Mouse (Mus musculus): Measurements from ENCODE around the gene Ifna5. TPM values are rescaled to one million over a fixed set of nuclear protein-coding genes. Genes with fewer than 3 reads are reported as not detected.
"Not testable (repeated sequence)": the region's sequence is repeated elsewhere in the genome, so short reads cannot be mapped to it uniquely, and the experiment has no call there.

Ifna5 gene
- polyA plus RNA-seq (2015; fragmentation: Nextera tagmentation; extraction: Ambion mirVana): not detected in 2 replicates

DNA sequence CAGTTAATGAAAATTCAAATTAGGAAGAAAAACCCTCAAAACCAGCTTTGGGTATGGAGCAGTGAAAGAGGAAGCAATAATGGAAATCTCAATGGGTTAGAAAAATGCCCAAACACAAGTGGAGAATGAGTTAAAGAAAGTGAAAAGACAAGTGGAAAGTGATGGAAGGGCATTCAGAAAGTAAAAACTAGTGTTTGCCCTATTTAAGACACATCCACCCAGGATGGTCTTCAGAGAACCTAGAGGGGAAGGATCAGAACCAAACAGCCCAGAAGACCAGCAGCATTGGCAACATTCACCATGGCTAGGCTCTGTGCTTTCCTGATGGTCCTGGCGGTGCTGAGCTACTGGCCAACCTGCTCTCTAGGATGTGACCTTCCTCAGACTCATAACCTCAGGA is at the start of gene Ifna5:
Ifna5 (plus strand) TSS at position 301 of the 400 bp plus-strand sequence.
- DNase-seq (ENCODE audit: low spot score): not testable (repeated sequence)

DNA sequence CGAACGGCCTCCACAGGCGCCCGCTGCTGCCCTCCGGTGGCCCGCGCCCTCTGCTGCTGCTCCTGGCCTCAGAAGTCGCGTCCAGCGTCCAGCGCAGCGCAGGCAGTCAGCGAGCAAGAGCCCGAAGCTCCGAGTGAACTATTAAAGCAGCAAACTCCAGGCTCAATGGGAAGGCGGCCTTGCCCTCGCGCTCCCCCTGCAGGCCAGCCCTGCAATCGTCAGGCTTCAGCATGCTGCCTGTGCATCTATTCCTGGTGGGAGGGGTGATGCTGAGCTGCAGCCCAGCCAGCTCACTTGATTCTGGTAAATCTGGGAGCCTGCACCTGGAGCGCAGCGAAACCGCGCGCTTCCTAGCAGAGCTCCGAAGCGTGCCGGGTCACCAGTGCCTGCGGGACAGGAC is 46.9 kb upstream of the Ifna5 start, which contains the start of gene Gm13277:
Gm13277 (plus strand) TSS at position 231 of the 400 bp plus-strand sequence.
- not testable (repeated sequence) for H3K4me2 ChIP-seq (ENCODE audit: low read length); H3K27me3 ChIP-seq (ENCODE audit: insufficient read depth, low read length); H3K9me3 ChIP-seq (replicated peaks; ENCODE audit: low read length); ATAC-seq (replicated peaks; ENCODE audit: low FRiP score, low read depth); H3K27ac ChIP-seq; H3K36me3 ChIP-seq (ENCODE audit: insufficient read depth, low read length); H3K4me1 ChIP-seq (replicated peaks; ENCODE audit: insufficient read depth, low read length); DNase-seq (ENCODE audit: low spot score); H3K4me3 ChIP-seq (replicated peaks; ENCODE audit: low read depth, low read length); H3K9ac ChIP-seq (ENCODE audit: low read depth, low read length)
- WGBS: 0% methylated on average over 2 of the region's 28 CpGs
- peak; percentile 58 for TF ChIP-seq CTCF (IDR thresholded peaks at IDR 0.05; ENCODE audit: low read depth)

More for the DNA sequence above, at the start of gene Ifna5:
- not testable (repeated sequence) for H3K36me3 ChIP-seq (ENCODE audit: insufficient read depth, low read length); H3K27me3 ChIP-seq (ENCODE audit: insufficient read depth, low read length); ATAC-seq (replicated peaks; ENCODE audit: low FRiP score, low read depth); H3K4me1 ChIP-seq (replicated peaks; ENCODE audit: insufficient read depth, low read length); H3K9ac ChIP-seq (ENCODE audit: low read depth, low read length); H3K9me3 ChIP-seq (replicated peaks; ENCODE audit: low read length); H3K27ac ChIP-seq; H3K4me3 ChIP-seq (replicated peaks; ENCODE audit: low read depth, low read length); H3K4me2 ChIP-seq (ENCODE audit: low read length)
- WGBS: 64% methylated on average over 1 of the region's 1 CpGs

DNA sequence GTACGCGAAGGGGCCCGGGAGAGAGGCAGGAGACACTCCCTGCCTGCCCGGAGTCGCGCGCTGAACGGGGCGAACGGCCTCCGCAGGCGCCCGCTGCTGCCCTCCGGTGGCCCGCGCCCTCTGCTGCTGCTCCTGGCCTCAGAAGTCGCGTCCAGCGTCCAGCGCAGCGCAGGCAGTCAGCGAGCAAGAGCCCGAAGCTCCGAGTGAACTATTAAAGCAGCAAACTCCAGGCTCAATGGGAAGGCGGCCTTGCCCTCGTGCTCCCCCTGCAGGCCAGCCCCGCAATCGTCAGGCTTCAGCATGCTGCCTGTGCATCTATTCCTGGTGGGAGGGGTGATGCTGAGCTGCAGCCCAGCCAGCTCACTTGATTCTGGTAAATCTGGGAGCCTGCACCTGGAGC is 44.1 kb upstream of the Ifna5 start, which contains the start of gene Gm13278:
Gm13278 (plus strand) TSS at position 301 of the 400 bp plus-strand sequence.
- ATAC-seq (replicated peaks; ENCODE audit: low FRiP score, low read depth); H3K4me2 ChIP-seq (ENCODE audit: low read length); H3K27me3 ChIP-seq (ENCODE audit: insufficient read depth, low read length); H3K9ac ChIP-seq (ENCODE audit: low read depth, low read length); H3K36me3 ChIP-seq (ENCODE audit: insufficient read depth, low read length); H3K9me3 ChIP-seq (replicated peaks; ENCODE audit: low read length); H3K27ac ChIP-seq; DNase-seq (ENCODE audit: low spot score); H3K4me1 ChIP-seq (replicated peaks; ENCODE audit: insufficient read depth, low read length); H3K4me3 ChIP-seq (replicated peaks; ENCODE audit: low read depth, low read length): not testable (repeated sequence)
- no CpG with 5 or more reads among the region's 28 CpGs for WGBS

DNA sequence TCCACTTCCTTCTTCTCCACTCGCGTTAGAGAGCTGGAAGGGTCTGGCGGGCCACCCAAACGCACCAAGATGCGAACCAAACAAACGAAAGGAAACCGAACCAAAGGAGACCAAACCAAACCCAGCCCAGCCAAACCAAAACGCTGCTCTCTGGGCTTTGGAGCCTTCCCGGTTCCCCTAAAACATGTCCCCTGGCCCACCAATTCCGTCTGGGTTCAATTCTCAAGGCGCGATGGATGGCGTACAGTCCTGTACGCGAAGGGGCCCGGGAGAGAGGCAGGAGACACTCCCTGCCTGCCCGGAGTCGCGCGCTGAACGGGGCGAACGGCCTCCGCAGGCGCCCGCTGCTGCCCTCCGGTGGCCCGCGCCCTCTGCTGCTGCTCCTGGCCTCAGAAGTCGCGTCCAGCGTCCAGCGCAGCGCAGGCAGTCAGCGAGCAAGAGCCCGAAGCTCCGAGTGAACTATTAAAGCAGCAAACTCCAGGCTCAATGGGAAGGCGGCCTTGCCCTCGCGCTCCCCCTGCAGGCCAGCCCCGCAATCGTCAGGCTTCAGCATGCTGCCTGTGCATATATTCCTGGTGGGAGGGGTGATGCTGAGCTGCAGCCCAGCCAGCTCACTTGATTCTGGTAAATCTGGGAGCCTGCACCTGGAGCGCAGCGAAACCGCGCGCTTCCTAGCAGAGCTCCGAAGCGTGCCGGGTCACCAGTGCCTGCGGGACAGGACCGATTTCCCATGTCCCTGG is 41.2 kb upstream of the Ifna5 start, which contains the start of gene Gm13275:
Gm13275 (plus strand) TSS at position 552 of the 740 bp plus-strand sequence.
- not testable (repeated sequence) for H3K4me3 ChIP-seq (replicated peaks; ENCODE audit: low read depth, low read length); H3K27ac ChIP-seq; H3K27me3 ChIP-seq (ENCODE audit: insufficient read depth, low read length); H3K9me3 ChIP-seq (replicated peaks; ENCODE audit: low read length); H3K9ac ChIP-seq (ENCODE audit: low read depth, low read length); H3K4me1 ChIP-seq (replicated peaks; ENCODE audit: insufficient read depth, low read length); H3K36me3 ChIP-seq (ENCODE audit: insufficient read depth, low read length); ATAC-seq (replicated peaks; ENCODE audit: low FRiP score, low read depth); H3K4me2 ChIP-seq (ENCODE audit: low read length); DNase-seq (ENCODE audit: low spot score)
- WGBS: 0% methylated on average over 10 of the region's 52 CpGs
- peak; percentile 40; the same call in 1 of the 2 replicates for TF ChIP-seq CTCF (IDR thresholded peaks at IDR 0.05; ENCODE audit: low read depth)

DNA sequence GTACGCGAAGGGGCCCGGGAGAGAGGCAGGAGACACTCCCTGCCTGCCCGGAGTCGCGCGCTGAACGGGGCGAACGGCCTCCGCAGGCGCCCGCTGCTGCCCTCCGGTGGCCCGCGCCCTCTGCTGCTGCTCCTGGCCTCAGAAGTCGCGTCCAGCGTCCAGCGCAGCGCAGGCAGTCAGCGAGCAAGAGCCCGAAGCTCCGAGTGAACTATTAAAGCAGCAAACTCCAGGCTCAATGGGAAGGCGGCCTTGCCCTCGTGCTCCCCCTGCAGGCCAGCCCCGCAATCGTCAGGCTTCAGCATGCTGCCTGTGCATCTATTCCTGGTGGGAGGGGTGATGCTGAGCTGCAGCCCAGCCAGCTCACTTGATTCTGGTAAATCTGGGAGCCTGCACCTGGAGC is 38.2 kb upstream of the Ifna5 start, which contains the start of gene Gm13279:
Gm13279 (plus strand) TSS at position 301 of the 400 bp plus-strand sequence.
- WGBS: no CpG with 5 or more reads among the region's 28 CpGs
- DNase-seq (ENCODE audit: low spot score); H3K27ac ChIP-seq; H3K4me1 ChIP-seq (replicated peaks; ENCODE audit: insufficient read depth, low read length); H3K36me3 ChIP-seq (ENCODE audit: insufficient read depth, low read length); H3K4me3 ChIP-seq (replicated peaks; ENCODE audit: low read depth, low read length); H3K4me2 ChIP-seq (ENCODE audit: low read length); H3K9me3 ChIP-seq (replicated peaks; ENCODE audit: low read length); H3K27me3 ChIP-seq (ENCODE audit: insufficient read depth, low read length); H3K9ac ChIP-seq (ENCODE audit: low read depth, low read length); ATAC-seq (replicated peaks; ENCODE audit: low FRiP score, low read depth): not testable (repeated sequence)

DNA sequence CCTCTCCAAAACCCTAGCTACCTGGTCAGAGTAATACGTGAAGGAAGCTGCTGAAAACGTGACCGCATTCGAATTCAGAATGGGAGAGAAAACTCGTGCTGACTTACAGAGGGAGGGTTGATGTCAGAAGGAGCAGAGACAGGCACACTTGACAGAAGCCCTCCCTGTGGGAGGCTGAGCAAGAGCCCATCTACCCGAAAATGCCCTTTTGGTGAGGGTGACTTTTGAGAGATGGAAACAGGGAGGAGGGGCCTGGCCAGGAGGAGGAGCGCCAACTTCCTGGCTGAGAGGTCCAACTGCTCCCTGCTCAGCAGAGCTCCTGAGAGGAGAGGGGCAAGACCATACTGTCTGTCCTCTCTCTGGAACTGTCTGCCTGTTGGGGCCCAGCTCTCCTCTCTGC is 36.0 kb upstream of the Ifna5 start, which contains the start of gene Gm13285:
Gm13285 (plus strand) TSS at position 301 of the 400 bp plus-strand sequence.
- H3K4me3 ChIP-seq (replicated peaks; ENCODE audit: low read depth, low read length); H3K27ac ChIP-seq; H3K4me1 ChIP-seq (replicated peaks; ENCODE audit: insufficient read depth, low read length); H3K9me3 ChIP-seq (replicated peaks; ENCODE audit: low read length); ATAC-seq (replicated peaks; ENCODE audit: low FRiP score, low read depth); H3K4me2 ChIP-seq (ENCODE audit: low read length); DNase-seq (ENCODE audit: low spot score); H3K36me3 ChIP-seq (ENCODE audit: insufficient read depth, low read length); H3K27me3 ChIP-seq (ENCODE audit: insufficient read depth, low read length); H3K9ac ChIP-seq (ENCODE audit: low read depth, low read length): not testable (repeated sequence)
- 8% methylated on average over 5 of the region's 7 CpGs for WGBS

DNA sequence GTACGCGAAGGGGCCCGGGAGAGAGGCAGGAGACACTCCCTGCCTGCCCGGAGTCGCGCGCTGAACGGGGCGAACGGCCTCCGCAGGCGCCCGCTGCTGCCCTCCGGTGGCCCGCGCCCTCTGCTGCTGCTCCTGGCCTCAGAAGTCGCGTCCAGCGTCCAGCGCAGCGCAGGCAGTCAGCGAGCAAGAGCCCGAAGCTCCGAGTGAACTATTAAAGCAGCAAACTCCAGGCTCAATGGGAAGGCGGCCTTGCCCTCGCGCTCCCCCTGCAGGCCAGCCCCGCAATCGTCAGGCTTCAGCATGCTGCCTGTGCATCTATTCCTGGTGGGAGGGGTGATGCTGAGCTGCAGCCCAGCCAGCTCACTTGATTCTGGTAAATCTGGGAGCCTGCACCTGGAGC is 32.4 kb upstream of the Ifna5 start, which contains the start of gene Gm13287:
Gm13287 (plus strand) TSS at position 301 of the 400 bp plus-strand sequence.
- H3K27ac ChIP-seq; H3K4me2 ChIP-seq (ENCODE audit: low read length); ATAC-seq (replicated peaks; ENCODE audit: low FRiP score, low read depth); H3K9me3 ChIP-seq (replicated peaks; ENCODE audit: low read length); H3K4me3 ChIP-seq (replicated peaks; ENCODE audit: low read depth, low read length); DNase-seq (ENCODE audit: low spot score); H3K4me1 ChIP-seq (replicated peaks; ENCODE audit: insufficient read depth, low read length); H3K27me3 ChIP-seq (ENCODE audit: insufficient read depth, low read length); H3K9ac ChIP-seq (ENCODE audit: low read depth, low read length); H3K36me3 ChIP-seq (ENCODE audit: insufficient read depth, low read length): not testable (repeated sequence)
- no CpG with 5 or more reads among the region's 29 CpGs for WGBS

DNA sequence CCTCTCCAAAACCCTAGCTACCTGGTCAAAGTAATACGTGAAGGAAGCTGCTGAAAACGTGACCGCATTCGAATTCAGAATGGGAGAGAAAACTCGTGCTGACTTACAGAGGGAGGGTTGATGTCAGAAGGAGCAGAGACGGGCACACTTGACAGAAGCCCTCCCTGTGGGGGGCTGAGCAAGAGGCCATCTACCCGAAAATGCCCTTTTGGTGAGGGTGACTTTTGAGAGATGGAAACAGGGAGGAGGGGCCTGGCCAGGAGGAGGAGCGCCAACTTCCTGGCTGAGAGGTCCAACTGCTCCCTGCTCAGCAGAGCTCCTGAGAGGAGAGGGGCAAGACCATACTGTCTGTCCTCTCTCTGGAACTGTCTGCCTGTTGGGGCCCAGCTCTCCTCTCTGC is 30.1 kb upstream of the Ifna5 start, which contains the start of gene Gm13288:
Gm13288 (plus strand) TSS at position 301 of the 400 bp plus-strand sequence.
- not testable (repeated sequence) for ATAC-seq (replicated peaks; ENCODE audit: low FRiP score, low read depth); H3K27me3 ChIP-seq (ENCODE audit: insufficient read depth, low read length); H3K36me3 ChIP-seq (ENCODE audit: insufficient read depth, low read length); H3K9ac ChIP-seq (ENCODE audit: low read depth, low read length); H3K9me3 ChIP-seq (replicated peaks; ENCODE audit: low read length); DNase-seq (ENCODE audit: low spot score); H3K4me3 ChIP-seq (replicated peaks; ENCODE audit: low read depth, low read length); H3K27ac ChIP-seq; H3K4me1 ChIP-seq (replicated peaks; ENCODE audit: insufficient read depth, low read length); H3K4me2 ChIP-seq (ENCODE audit: low read length)
- WGBS: no CpG with 5 or more reads among the region's 8 CpGs
